Mouse (Mus musculus): ENCODE data around the gene Gm10188. TPM values are rescaled to one million over a fixed set of nuclear protein-coding genes. Genes with fewer than 3 reads are reported as not detected.
A peak's percentile ranks its signal among the peaks of the same experiment; 100 is the strongest.

Gene Gm10188
- polyA plus RNA-seq, 1 experiment from 2014 or later = 0.56 TPM

DNA sequence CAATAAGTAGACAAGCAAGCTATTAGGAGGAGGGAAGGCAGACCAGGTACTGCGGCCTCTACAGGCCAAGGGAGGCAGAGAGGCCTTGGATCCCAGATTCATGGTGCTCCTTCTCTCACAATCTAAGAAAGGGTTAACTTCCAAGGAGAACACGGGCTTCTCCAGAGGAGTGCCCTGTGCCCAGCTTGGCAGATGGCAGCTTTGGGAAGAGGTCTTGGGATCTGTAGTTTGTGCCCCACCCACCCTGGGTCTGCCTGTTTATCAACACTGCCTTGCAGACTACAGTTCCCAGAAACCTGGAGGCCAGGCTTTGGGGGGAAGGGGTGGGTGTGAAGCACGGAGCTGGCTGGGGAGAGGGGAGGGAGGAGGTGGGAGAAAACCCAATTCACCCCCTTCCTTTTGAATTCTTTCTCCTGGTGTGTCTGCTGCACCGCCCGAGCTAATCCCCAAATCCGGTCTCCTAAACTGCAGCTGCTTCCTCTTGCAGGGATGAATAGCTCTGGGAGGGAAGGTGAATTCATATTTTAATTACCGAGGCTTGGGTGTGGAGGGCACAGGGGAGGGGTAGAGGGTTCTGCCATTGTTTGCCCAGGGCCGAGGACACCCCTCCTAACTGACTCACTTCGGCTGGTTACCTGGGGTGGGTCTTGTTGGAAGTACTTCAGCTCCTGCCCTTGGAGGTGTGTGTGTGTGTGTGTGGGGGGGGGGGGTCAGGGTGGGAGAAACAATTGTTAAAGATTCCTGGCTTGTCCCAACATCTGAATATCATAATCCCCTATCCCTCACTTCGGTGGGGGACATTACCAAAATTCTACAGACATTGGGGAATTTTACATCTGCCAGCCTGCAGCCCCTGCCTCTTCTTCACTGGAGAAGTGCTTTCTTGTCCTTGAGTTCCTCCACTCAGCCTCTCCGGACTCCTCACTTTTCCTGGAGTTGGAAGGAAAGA is 28.7 kb downstream of the Gm10188 start:
- Histone ChIP-seq H3K4me3 (peak overlapping the region; percentile 41), H3K9me3 (no peaks in the 10 kb centered on the region), H3K4me1 (peaks cover 73% of the 10 kb centered on the region), H3K4me2 (replicated peaks) (peak overlapping the region; percentile 48), H3K9ac (replicated peaks) (peak overlapping the region; percentile 54), H3K27me3 (no peaks in the 10 kb centered on the region), H3K36me3 (no peaks in the 10 kb centered on the region), H3K27ac (replicated peaks) (peak overlapping the region; percentile 89)
- ATAC-seq (replicated peaks) = peak; percentile 93
- 3% methylated on average over 11 of the region's 11 CpGs for WGBS

DNA sequence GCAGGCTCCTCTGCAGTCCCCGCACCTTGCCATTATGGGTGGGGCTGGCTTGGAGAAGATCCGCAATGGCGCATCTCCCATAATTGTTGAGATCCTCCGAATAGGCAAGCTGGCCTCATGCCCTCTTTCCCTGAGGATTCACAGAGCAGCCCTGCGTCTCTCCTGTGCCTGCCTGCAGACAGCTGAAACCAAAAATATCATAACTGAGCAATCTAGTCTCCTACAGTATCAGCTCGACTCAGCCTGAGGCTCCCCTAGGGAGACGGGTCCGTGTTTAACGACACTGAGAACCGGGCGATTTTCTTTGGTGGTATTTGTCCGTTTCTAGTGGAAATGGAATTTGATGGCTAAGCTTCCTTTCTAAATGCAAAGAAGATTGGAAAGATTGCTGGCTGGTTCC is 29.6 kb downstream of the Gm10188 start:
- WGBS = 4% methylated on average over 12 of the region's 12 CpGs
- Histone ChIP-seq H3K4me2 (replicated peaks) (peak overlapping the region; percentile 48), H3K27ac (replicated peaks) (peak overlapping the region; percentile 89), H3K4me3 (peak overlapping the region; percentile 41), H3K9me3 (no peaks in the 10 kb centered on the region), H3K36me3 (no peaks in the 10 kb centered on the region), H3K9ac (replicated peaks) (peak overlapping the region; percentile 54), H3K27me3 (no peaks in the 10 kb centered on the region), H3K4me1 (peaks cover 82% of the 10 kb centered on the region)
- ATAC-seq (replicated peaks) = no peak

DNA sequence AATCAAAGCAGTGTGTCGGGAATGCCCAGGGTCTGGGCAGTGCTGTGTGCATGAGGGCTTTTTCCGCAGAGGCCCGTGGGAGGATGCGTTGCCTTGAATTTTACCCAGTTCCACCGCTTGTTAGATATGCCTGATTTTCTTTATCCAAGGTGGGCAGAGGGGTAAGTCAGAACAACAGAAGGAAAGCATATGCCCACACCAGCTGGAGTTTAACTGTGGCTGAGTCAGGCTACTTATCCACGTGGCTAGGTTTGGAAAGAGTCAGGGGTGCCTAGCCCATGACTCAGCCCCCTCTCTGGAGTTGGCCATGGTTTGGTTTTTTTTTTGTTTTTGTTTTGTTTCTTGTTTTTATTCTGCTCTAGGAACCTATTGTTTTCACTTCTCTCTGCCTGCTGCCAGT is 30.3 kb downstream of the Gm10188 start:
- H3K27me3 ChIP-seq = no peaks in the 10 kb centered on the region
- no peak overlapping the region for H3K4me2 ChIP-seq (replicated peaks)
- H3K9me3 ChIP-seq = no peaks in the 10 kb centered on the region
- no peak overlapping the region for H3K9ac ChIP-seq (replicated peaks)
- H3K27ac ChIP-seq (replicated peaks) = peak overlapping the region; percentile 89; the same call in 1 of the 2 replicates
- no peaks in the 10 kb centered on the region for H3K36me3 ChIP-seq
- H3K4me1 ChIP-seq = peaks cover 89% of the 10 kb centered on the region
- H3K4me3 ChIP-seq = no peak overlapping the region
- no peak for ATAC-seq (replicated peaks)
- WGBS = 69% methylated on average over 6 of the region's 6 CpGs

DNA sequence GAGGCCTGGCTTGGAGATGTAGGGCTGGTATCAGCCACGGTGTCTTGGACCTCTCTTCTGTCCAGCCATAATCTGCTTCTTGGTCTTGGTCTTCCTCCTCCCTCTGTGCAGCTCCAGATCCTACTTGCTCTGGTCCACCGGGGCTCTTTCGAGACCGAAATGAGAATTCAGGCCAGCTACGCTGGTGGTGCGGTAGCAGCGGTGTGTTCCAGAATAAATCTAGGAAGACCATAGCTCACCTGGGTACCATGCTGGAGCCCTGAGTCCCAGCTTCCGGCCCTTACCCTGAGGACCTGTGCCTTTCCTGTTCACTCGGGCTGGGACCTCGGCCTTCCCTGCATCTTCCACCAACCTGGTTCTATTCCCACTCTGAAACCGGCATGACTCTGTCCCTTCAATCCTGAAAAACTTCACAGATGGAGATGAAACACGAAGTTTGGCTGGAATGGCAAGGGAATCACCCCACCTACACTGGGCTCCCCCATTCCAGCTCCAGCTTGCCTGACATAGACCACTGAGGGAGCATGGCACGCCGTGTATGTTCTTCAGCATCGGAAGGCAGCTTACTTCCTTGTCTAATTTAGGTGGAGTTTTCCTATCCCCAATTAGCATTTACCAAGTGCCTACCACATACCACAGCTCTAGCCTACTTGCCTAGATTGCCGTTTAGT is 31.0 kb downstream of the Gm10188 start:
- no peak overlapping the region for H3K9ac ChIP-seq (replicated peaks)
- H3K4me1 ChIP-seq = peaks cover 96% of the 10 kb centered on the region
- H3K27me3 ChIP-seq = no peaks in the 10 kb centered on the region
- no peak for ATAC-seq (replicated peaks)
- no peak overlapping the region for H3K4me3 ChIP-seq
- WGBS = 65% methylated on average over 16 of the region's 16 CpGs
- H3K36me3 ChIP-seq = no peaks in the 10 kb centered on the region
- no peaks in the 10 kb centered on the region for H3K9me3 ChIP-seq
- H3K4me2 ChIP-seq (replicated peaks) = no peak overlapping the region
- H3K27ac ChIP-seq (replicated peaks) = peak overlapping the region; percentile 89; the same call in 1 of the 2 replicates

DNA sequence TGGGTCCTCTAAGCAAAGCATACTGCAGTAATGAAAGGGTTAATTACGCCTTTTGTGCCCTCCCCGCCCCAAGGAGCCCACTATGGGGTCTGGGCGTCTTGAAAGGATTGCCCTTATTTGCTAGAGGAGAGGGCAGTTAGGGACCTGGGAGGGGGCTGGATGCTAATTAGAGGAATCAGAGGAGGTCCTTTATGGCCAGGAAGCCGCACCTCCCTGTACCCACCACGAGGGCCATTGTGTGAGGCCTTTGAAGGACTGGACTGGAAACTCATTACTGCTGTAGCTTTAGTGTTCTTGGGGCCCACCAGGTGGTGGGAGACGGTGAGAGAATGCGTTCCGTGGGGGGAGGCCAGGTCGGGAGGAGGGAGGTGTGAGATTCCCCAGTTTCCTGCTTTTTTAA is 31.9 kb downstream of the Gm10188 start:
- Histone ChIP-seq H3K27ac (replicated peaks) (peak overlapping the region; percentile 11; the same call in 1 of the 2 replicates), H3K4me3 (no peak overlapping the region), H3K4me1 (peaks cover 100% of the 10 kb centered on the region), H3K4me2 (replicated peaks) (peak overlapping the region; percentile 21; the same call in 1 of the 2 replicates), H3K27me3 (no peaks in the 10 kb centered on the region), H3K36me3 (no peaks in the 10 kb centered on the region), H3K9me3 (no peaks in the 10 kb centered on the region), H3K9ac (replicated peaks) (peak overlapping the region; percentile 23; the same call in 1 of the 2 replicates)
- no peak for ATAC-seq (replicated peaks)
- WGBS = under 1% methylated on average over 9 of the region's 9 CpGs

DNA sequence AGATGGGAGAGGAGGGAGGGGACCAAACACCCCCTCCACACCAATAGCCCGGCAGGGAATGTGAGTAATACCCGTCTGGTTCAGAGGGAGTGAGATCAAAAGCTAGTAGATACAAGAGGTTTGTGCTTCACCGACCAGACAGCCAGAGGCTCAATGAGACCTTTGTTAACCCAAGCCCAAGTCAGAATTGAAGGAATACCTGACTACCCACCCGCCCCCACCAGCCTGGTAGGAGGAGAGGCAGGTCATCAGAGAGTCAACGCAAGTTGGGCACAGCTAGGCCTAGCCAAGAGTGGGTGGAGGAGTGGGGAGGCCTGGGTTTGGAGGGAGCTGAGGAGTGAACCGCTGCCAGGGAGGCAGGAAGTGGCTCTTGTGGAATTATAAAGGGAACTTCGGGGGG is 33.2 kb downstream of the Gm10188 start:
- H3K27me3 ChIP-seq = no peaks in the 10 kb centered on the region
- H3K4me2 ChIP-seq (replicated peaks) = peak overlapping the region; percentile 14; the same call in 1 of the 2 replicates
- H3K4me3 ChIP-seq = no peak overlapping the region
- peaks cover 95% of the 10 kb centered on the region for H3K4me1 ChIP-seq
- H3K9ac ChIP-seq (replicated peaks) = 0 out of 2 replicates have a peak overlapping the region, but pooled peaks have one; percentile 11
- H3K36me3 ChIP-seq = no peaks in the 10 kb centered on the region
- WGBS = 10% methylated on average over 7 of the region's 7 CpGs
- 0 out of 2 replicates have a peak overlapping the region, but pooled peaks have one; percentile 43 for H3K27ac ChIP-seq (replicated peaks)
- H3K9me3 ChIP-seq = no peaks in the 10 kb centered on the region
- no peak for ATAC-seq (replicated peaks)

DNA sequence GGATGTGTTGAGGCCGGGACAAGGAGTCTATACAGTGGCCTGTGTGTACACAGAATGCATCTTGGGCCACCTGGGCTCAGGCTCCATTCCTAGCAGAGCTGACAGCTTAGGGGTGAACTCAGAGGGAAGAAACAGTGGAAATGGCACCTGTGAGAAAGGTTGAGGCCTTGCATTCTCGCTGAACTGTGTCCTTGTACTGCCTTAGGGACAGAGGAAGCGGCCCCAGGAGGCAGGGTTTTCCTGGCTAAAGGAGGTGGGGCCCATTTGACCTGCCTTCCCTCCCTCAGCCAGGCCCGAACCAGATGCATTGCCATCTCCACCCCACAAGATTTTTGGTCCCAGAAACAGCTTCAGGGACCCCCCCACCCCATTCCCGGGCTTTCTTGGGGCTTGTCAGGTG is 33.9 kb downstream of the Gm10188 start:
- H3K27me3 ChIP-seq = no peaks in the 10 kb centered on the region
- H3K4me2 ChIP-seq (replicated peaks) = peak overlapping the region; percentile 20; the same call in 1 of the 2 replicates
- 0 out of 2 replicates have a peak overlapping the region, but pooled peaks have one; percentile 8 for H3K27ac ChIP-seq (replicated peaks)
- H3K4me1 ChIP-seq = peaks cover 88% of the 10 kb centered on the region
- 0 out of 2 replicates have a peak overlapping the region, but pooled peaks have one; percentile 11 for H3K9ac ChIP-seq (replicated peaks)
- WGBS = 34% methylated on average over 5 of the region's 5 CpGs
- no peaks in the 10 kb centered on the region for H3K9me3 ChIP-seq
- no peaks in the 10 kb centered on the region for H3K36me3 ChIP-seq
- ATAC-seq (replicated peaks) = no peak
- H3K4me3 ChIP-seq = no peak overlapping the region

DNA sequence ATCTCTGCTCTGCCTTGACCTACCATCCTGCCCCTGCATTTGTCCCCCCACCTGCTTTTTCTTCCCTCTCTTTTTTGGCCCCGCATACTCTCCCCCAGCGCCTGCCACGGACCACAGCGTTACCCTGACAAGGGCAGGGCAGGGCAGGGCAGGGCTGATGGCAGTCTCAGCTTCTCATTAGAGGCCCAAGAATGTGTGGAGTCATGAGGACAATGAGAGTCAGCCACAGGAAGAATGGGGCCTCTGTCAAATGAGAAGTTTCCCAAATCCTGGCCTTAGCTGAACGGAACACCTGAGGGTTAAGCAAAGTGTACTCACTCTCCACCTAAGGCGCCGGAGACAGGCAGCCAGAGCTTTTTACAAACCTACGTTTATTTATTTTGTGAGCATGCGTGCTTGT is 34.5 kb downstream of the Gm10188 start:
- Histone ChIP-seq H3K9me3 (no peaks in the 10 kb centered on the region), H3K4me1 (peaks cover 83% of the 10 kb centered on the region), H3K4me2 (replicated peaks) (peak overlapping the region; percentile 65), H3K9ac (replicated peaks) (peak overlapping the region; percentile 11; the same call in 1 of the 2 replicates), H3K4me3 (no peak overlapping the region), H3K27me3 (no peaks in the 10 kb centered on the region), H3K36me3 (no peaks in the 10 kb centered on the region), H3K27ac (replicated peaks) (no peak overlapping the region)
- 43% methylated on average over 9 of the region's 9 CpGs for WGBS
- no peak for ATAC-seq (replicated peaks)

DNA sequence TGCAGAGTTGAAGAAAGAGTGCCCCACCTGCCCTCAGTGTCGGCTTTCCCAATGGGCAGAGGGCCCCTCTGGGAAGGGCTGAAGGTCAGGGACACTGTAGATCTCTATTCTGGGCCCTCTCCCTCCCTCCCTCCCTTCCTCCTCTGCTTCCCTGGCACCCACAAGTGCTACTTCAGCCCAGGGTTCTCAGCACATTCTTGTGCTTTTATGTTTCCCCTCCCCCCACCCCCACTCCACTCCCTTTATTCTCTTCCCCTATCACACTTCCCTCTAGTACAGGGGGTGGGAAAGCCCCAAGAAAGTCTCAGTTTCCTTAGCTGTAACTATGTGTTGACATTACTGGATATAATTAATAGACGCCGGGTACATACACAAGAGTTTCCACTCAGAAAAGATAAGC is 34.9 kb downstream of the Gm10188 start:
- Histone ChIP-seq H3K27ac (replicated peaks) (no peak overlapping the region), H3K4me1 (peaks cover 82% of the 10 kb centered on the region), H3K4me3 (no peak overlapping the region), H3K4me2 (replicated peaks) (peak overlapping the region; percentile 65), H3K9ac (replicated peaks) (no peak overlapping the region), H3K36me3 (no peaks in the 10 kb centered on the region), H3K27me3 (no peaks in the 10 kb centered on the region), H3K9me3 (no peaks in the 10 kb centered on the region)
- ATAC-seq (replicated peaks) = no peak
- 34% methylated on average over 3 of the region's 3 CpGs for WGBS

DNA sequence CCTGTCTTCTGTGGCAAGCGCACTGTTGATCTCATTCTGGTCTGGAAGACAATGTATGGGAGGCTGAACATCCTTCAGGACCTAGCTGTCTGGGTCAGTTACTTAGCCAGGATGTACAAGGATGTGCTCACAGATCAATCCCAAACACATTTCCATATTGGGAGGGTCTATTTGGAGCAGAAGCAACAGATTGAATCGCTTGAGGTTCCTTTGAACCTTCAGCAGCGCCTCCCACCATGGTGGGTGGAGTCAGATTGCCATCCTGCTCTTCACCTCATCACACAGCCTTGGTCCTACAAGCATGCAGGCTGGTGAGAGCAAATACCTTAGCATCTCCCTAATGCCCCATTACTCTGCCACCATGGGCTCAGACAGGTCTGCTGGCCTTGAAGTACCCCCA is 35.8 kb downstream of the Gm10188 start:
- H3K9me3 ChIP-seq = no peaks in the 10 kb centered on the region
- peak overlapping the region; percentile 99; the same call in 1 of the 2 replicates for H3K27ac ChIP-seq (replicated peaks)
- 66% methylated on average over 3 of the region's 3 CpGs for WGBS
- peak overlapping the region; percentile 94 for H3K4me3 ChIP-seq
- peaks cover 80% of the 10 kb centered on the region for H3K4me1 ChIP-seq
- peak overlapping the region; percentile 65 for H3K4me2 ChIP-seq (replicated peaks)
- no peak overlapping the region for H3K9ac ChIP-seq (replicated peaks)
- H3K27me3 ChIP-seq = no peaks in the 10 kb centered on the region
- ATAC-seq (replicated peaks) = no peak
- no peaks in the 10 kb centered on the region for H3K36me3 ChIP-seq

DNA sequence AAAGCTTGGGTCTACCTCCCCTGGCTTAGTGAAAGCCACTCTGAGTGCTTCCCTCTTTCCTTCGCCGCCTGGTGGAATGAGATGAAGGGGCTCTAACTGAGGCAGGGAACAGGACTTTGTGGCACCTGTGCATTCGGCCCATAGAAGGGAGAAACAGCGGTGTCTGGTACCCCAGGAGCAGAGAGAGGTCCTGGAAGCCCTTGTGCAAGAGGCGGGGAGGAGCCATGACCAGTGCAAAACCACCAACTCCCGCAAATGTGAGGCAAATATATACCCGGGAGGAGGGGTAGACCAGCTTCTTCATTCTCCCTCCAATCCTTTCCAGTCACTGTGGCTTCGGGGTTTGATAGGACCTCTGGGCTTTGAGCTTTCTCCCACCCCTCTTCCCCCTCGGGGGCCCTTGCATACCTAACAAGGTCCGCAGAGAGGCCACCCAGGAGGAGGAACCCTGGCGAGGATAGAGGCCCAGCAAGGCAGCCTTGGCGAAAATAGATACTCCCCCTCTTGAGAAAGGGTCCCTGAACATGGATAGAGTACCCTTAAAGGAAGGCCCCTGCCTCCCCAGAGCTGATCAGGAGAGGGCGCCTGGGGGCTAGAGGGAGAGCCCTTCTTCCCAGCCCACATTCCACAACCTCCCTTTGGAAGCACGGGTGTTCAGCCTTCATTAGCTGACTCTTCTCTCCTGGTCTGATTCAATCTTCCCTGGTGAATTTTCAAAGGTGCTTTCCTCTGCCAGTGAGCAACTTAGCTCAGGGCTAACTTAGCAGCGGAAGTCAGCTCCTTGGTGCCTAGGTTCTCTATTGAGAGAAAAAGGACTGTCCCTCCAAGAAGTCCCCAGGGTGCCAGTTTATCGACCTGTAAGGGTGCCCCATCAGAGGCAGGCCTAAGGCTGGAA is 37.5 kb downstream of the Gm10188 start:
- Histone ChIP-seq H3K9ac (replicated peaks) (peak overlapping the region; percentile 100), H3K9me3 (no peaks in the 10 kb centered on the region), H3K27ac (replicated peaks) (peak overlapping the region; percentile 99), H3K4me2 (replicated peaks) (peak overlapping the region; percentile 65), H3K36me3 (no peaks in the 10 kb centered on the region), H3K4me1 (peaks cover 62% of the 10 kb centered on the region), H3K27me3 (no peaks in the 10 kb centered on the region), H3K4me3 (peak overlapping the region; percentile 94)
- peak; percentile 45 for ATAC-seq (replicated peaks)
- WGBS = 1% methylated on average over 16 of the region's 16 CpGs

All from forebrain, embryonic 15.5 days (tissue).